Mouse (Mus musculus) erythroblast, adult 5-6 weeks (primary cell): Measurements from ENCODE around the gene Gm49450. TPM values are rescaled to one million over a fixed set of nuclear protein-coding genes. Genes with fewer than 3 reads are reported as not detected.
"Not testable (repeated sequence)": the region's sequence is repeated elsewhere in the genome, so short reads cannot be mapped to it uniquely, and the experiment has no call there.

ENCODE experiments used
- ATAC-seq: replicated peaks from 2 replicates; pipeline ENCODE4 v1.8.0; 2016; ENCODE audit warnings: moderate number of reproducible peaks, mild to moderate bottlenecking, moderate TSS enrichment, inconsistent platforms; ENCODE audit not compliant: poor library complexity, low FRiP score, severe bottlenecking
- total RNA-seq, 2 experiments: library from RNA; stranded (forward) in 1 of 2; stranded (reverse) in 1 of 2; fragments of 150-400 nt in 1 of 2; fragments of 200-764, 138-1000 nt in 1 of 2; gene quantifications; 2 replicates each; pipeline versions ENCODE4 v1.2.3 to v1.2.4; 2015 to 2017; ENCODE audit warnings: low replicate concordance in 2 of 2

Gm49450 gene
- total RNA-seq, 2 experiments from 2014 or later: 4.7 TPM; not detected in 1

DNA sequence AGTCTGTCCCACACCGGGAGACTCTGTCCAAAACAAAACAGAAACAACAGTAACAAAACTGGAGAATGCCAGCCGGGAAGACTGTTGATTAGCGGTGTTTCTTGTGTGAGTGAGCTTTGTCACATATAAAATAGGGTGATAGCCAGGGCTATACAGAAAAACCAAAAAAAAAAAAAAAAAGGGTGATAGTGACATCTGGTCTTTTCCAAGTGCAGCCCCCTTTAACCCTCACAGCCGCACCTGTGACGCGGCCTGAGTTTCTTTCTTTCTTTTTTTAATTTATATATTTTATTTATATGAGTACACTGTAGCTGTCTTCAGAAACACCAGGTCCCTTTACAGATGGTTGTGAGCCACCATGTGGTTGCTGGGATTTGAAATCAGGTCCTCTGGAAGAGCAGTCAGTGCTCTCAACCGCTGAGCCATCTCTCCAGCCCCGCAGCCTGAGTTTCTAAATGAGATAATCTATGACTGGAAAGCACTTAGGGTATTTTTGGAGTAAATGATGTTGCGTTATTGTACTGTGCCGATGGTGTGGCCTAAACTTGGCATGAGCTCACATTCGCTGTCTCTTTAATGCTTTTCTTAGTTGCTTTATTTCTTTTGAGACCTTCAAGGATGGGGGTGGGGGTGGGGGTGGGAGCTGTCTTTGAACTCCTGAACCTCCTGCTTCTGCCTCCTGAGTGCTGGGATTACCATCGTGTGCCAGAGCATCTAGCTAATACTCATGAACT lies 32.8 kb upstream of the Gm49450 start:
- ATAC-seq: no peak

DNA sequence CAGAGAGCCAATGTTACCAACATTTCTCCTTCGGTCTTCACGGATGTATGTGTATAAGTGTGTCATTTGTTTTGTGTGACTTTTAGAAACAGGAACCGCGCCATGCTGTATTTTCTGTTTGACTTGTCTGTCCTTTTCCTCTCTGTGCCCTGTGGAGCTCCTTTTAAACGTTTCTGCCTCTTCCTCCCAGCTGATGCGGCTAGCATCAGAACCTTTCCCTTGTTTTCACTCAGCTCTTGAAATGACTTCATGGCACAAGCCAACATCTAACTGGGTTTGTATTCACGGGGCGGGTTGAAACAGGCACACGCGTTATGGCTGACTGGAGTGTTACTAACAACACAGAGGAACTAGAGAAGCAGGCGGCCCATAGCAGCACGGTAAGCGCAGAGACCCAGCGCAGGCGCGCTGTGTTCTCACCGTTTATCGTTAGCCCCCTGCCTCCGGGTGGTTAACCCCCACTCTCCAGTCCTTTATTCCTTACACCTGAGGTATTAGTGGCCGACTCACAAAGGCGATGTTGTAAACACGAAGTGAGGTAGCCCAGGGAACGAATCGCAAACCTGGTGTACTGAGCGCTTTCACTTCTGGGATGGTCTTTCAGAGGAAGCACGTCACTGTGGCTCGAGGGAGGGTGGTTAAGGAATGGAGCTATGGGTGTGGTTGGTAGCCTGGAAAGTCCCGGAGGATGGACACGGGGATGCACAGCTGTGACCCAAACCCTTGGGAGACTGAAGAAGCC lies 32.1 kb upstream of the Gm49450 start:
- ATAC-seq: peak; percentile 85

GRCm38 (mm10) chr15:98984681-98985080 lies 31.3 kb upstream of the Gm49450 start:
- ATAC-seq: no peak

GRCm38 (mm10) chr15:98983431-98984081 lies 30.2 kb upstream of the Gm49450 start:
- no peak for ATAC-seq

GRCm38 (mm10) chr15:98982100-98982499 lies 28.7 kb upstream of the Gm49450 start:
- no peak for ATAC-seq

DNA sequence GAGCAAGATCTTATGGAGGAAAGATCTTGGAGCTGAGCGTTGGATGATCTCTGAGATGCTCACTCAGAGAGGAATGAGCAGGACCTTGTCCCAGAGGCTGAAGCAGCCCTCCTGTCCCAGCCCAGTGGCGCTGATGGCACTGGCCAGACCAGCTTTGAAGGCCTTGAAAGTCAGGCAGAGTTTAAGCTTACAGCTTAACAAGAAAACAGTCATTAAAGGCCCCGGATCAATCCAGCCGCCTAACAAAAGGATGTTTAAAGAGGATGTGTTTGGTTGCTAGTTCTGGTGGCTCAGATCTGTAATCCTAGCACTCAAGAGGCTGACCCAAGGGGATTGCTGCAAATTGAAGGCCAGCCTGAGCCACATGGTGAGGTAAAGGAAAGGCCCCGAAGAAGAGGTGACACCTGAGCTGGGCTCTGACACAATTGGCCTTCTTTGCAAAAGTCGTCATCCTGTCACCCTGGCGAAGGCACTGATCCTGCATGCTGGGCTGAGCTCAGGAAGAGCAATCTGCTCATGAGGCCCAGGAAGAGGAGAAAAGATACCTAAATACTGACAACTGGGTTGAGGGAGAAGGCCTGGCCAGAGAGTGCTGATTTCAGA lies 26.8 kb upstream of the Gm49450 start:
- no peak for ATAC-seq

GRCm38 (mm10) chr15:98978409-98979172 lies 25.2 kb upstream of the Gm49450 start:
- no peak for ATAC-seq

GRCm38 (mm10) chr15:98977759-98978408 lies 24.5 kb upstream of the Gm49450 start:
- ATAC-seq: no peak

DNA sequence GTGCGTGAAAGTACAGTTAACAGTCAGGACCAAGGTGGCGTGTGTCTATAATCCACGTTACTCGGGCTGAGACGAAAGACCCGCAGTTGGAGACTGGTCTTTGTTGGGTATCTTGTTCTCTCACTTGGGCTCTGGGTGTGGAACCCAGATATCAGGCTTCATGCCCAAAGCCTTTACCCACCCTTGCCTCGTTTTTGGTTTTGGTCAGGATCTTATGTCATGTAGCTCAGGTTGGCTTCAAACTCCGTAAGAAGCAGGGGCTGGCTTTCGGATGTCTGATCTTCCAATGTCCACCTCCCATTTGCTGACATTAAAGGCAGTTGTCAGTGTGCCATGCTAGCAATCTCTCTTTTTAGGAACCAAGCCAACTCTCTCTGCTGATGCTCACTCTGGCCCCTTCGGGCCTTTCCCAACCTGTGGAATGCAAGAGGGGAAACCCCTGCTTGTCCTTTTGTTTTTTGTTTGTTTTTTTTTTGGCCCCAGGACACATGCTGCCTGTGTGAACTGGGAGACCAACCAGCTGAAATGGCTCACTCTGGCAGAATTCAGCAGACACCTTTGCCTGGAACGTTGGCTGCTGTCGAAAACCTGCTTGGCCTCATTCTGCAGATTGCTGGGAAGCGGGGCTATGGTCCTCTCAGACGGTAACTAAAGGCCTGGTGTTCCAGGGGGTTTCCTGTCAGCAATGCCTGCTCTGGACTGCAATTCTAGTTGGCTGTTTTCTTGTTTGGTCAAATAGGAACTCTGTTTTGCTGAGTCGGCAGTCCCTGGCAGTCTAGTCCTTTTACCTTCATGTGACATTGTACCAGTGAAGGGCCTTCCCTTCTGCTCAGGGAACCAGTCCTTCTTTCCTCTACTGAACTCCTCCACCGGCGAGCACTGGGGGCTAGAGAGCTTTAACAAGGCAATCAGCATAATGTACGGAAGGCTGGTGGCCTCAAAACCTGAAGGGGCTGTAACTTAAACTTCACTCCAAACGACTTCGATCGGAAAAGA lies 23.7 kb upstream of the Gm49450 start:
- no peak for ATAC-seq

DNA sequence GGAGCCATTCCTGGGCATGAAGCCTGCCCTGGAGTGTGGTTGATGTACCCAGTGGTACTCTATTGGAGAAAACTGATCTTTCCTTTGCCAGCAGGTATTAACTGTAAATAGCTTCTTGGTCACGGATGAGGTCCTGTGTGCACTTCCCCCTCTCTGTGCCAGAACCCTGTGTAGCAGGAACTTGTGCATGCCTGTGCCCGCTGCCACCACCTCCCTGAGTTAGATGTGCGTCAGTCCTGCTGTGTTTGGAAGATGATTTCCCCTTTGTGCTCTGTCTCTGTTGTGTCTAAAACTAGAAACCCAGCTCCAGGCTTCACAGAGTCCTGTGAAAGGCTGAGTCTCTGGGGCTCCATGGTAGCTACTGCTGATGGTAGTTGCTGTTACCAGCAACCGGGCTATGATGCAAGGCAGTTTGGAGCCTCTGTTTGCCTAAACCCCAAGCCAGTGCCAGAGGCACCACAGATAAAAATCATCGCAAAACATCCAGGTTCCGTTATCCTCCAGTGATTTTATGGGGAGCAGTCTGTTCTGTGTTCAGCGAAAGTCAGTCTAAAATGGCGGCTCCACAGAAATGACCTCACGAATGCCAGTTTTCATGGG lies 19.8 kb upstream of the Gm49450 start:
- no peak for ATAC-seq

- ATAC-seq: not testable (repeated sequence)
Observed at GRCm38 (mm10) chr15:98971576-98972320, 18.4 kb upstream of the Gm49450 start.

DNA sequence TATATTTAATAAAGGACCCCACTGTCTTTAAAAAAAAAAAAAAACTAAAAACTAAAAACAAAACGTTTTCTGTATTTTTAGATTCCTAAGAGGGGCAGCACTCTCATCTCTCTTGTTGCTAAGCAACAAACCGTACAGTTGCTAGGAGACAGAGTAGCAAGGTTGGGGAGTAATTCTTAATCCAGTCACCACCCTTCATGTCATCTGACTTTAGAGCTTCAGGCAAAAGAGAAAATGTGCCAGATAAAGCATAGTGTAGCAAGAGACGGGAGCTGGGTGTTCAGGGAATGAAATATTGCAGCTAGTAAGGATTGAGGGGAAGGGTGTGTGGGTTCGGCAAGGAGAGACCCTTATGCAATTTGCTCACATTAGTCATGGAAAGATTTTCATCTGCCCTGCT lies 17.8 kb upstream of the Gm49450 start:
- no peak for ATAC-seq

GRCm38 (mm10) chr15:98969372-98970101 lies 16.2 kb upstream of the Gm49450 start:
- ATAC-seq: no peak

GRCm38 (mm10) chr15:98968701-98969371 lies 15.5 kb upstream of the Gm49450 start:
- no peak for ATAC-seq

GRCm38 (mm10) chr15:98959531-98959930 lies 6.2 kb upstream of the Gm49450 start:
- ATAC-seq: no peak

GRCm38 (mm10) chr15:98958901-98959420 lies 5.6 kb upstream of the Gm49450 start:
- ATAC-seq: no peak
